Mouse (Mus musculus) thymus, postnatal 10 days (tissue): ENCODE measurements around the gene Gm3029.
"Not testable (repeated sequence)": the region's sequence is repeated elsewhere in the genome, so short reads cannot be mapped to it uniquely, and the experiment has no call there.

Experiments used
- DNase-seq, 2 experiments: peaks; one replicate each; pipeline ENCODE4 v3.0.0; 2021; ENCODE audit warnings: low spot score in 2 of 2

Gm3029 gene

DNA sequence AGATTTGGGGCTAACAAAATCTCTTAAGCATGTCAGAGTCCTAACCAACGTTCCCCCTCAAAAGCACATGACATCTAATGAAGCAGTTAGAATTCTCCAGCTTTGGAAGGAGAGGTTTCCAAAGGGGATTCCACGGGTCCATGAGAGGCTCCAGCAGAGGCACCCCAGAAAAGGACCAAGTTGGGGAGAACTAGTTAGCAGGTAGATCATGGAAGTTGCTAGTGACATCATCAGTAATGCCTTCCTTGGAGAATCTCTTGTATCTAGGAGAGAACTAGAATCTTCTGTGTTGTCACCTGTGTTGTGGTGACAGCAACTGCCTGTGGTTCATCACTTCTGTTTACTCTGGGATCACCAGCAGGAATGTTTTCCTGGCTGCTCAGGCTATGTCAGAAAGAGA, at the start of gene Gm3029:
Gm3029 (plus strand) TSS at position 301 of the 400 bp plus-strand sequence.
- not testable (repeated sequence) for DNase-seq

DNA sequence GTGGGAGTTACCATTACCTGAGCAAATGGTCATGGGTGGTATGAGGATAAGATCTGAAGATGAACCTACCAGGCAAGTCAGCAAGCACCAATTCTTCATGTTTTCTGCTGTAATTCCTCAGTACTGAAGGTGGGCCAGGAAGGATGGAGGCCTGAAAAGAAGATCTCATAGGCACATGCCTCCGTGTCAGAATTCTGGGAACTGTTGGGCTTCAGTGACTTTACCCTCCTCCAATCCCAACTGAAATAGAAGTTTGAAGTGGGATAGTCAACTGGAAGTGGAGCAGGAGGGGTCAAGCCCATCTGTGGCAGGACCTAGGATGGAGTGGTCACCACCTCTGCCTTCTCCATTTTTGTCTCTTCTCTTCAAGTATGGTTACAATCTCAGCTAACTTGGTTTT, 47.7 kb upstream of the Gm3029 start, which contains the start of gene Gm2916:
Gm2916 (plus strand) TSS at position 301 of the 400 bp plus-strand sequence.
- DNase-seq, result not testable (repeated sequence)

DNA sequence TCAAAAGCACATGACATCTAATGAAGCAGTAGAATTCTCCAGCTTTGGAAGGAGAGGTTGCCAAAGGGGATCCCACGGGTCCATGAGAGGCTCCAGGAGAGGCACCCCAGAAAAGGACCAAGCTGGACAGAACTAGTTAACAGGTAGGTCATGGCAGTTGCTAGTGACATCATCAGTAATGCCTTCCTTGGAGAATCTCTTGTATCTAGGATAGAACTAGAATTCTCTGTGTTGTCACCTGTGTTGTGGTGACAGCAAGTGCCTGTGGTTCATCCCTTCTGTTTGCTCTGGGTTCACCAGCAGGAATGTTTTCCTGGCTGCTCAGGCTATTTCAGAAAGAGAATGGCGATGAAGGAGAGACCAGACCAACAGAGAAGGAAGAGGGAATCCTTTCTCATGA, 31.7 kb downstream of the Gm3029 start, which contains the start of gene Gm3095:
Gm3095 (plus strand) TSS at position 301 of the 400 bp plus-strand sequence.
- DNase-seq, result not testable (repeated sequence)
